Mouse (Mus musculus): ENCODE results near the gene Mrnip.
"Not testable (repeated sequence)": the region's sequence is repeated elsewhere in the genome, so short reads cannot be mapped to it uniquely, and the experiment has no call there.

Mrnip gene

DNA sequence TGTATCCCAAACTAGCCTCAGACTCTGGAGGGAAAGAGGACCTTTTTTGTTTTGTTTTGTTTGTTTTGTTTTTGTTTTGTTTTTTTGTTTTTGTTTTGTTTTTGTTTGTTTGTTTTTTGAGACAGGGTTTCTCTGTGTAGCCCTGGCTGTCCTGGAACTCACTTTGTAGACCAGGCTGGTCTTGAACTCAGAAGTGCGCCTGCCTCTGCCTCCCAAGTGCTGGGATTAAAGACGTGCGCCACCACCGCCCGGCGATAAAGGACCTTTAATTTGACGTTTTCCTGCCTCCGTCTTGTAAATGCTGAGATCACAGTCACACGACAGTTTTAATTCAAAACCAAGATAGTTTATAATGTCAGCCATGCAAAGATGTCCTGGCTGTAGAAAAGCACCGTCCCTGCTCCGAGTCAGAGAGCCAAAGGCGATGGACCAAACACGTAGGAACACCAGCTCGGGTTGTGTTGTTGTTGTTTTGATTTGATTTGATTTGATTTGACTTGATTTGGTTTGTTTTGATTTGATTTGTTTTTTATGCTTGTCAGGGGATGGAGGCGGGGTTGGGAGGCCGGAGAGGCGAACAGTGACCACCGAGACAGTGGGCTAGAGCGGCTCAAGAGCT, at the start of gene Mrnip:
Gene Mrnip (plus strand): TSS at position 334 of the 619 bp plus-strand sequence.
- DNase-seq (ENCODE audit: low read depth, low spot score) = not testable (repeated sequence)

DNA sequence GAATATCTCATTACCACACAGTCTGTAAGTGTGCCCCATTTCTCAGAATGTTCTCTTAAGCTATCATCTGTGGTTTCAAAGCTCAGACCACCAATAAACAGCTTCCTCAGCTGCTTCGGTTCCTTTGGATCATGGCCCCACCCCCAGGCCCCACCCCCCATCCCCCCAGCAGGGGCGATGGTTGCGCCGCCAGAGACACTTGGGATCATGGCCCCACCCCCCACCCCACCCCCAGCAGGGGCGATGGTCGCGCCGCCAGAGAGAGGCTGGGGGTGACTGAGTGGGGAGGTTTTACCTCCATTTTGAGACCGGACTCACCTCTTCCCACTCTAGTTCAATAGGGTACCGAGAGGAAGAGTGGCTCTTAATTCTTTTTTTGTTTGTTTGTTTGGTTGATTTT, 46.5 kb upstream of the Mrnip start:
- DNase-seq (ENCODE audit: low read depth, low spot score) = peak; percentile 57

DNA sequence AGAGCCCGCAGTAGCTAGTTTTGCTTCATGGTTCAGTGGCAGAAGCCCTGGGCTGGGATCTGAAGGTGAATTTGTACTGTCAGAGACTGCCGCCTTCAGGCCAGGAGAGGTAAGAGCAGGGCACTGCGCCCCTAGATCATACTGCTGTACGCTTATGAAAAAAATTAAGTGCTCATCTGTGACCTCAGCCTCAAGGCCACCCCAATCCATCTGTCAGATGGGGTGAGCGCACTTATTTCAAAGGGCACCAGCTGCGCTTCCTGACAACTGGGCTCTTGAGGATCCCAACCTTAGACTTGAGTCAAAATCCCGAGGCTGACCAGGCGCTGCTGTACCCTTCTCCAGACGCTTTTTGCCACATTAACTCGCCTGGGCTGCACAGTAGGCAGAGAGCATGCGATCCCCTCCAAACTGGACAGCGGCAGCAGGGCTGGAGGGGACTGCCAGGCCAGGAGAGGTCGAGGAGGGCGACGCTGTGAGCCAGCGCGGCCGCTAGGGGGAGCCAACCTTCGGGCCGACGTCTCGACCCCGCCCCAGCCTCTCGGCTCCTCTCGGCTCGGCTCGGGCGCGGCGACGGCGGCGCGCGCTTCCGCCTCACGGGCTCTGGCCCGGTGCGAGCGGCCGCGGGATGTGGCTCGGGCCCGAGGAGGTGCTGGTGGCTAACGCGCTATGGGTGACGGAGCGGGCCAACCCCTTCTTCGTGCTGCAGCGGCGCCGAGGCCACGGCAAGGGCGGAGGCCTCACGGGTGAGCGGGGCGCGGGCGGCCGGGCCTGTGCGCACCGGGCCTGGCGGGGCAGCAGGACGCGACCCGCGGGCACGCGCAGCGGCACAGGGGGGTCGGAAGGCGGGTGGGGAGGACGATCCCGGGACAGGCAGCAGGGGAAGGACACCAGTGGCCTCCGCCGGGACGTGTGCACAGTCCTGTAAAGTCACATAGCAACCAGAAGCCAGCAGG, 43.2 kb upstream of the Mrnip start, which contains the start of gene Tbc1d9b:
Gene Tbc1d9b (plus strand): TSS at position 586 of the 956 bp plus-strand sequence.
- DNase-seq (ENCODE audit: low read depth, low spot score) = peak; percentile 86

DNA sequence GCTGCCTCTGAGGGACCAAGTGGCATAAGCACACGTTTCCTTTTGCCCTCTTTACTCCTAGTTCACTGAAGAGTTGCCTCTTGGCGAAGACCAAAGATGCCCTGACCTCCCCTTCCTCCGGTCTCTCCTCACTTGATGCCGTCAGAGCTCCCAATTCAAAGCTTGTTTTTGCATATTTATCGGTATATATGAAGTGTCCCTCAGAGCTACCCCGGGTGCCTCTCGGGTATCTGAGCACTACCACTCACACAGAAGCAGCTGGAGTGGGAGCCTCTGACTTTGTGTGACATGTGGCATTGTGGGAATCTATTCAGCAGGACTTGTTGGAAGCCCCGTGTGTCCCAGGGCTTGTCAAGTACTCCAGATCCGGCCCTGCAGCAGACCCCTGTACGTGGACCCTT, 42.4 kb upstream of the Mrnip start:
- DNase-seq (ENCODE audit: low read depth, low spot score) = peak; percentile 13

DNA sequence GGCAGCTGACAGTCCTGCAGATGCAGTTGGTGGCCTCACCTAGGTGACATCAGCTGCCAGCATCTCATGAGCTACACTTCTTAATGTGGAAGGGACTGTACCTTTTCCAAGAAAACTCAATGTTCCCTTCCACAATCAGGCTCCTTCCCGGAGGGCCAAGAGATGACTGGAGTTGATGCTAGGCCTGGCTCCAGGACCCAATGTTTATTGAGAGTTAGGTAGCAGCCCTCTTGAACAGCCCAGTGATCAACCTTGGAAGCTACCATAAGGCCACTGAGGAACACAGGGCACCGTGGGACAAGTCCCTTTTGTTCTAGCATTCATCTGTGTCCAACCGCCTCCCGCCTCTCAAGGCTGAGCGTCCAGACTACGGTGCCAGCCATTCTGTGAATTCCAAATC, 42.0 kb upstream of the Mrnip start:
- no peak for DNase-seq (ENCODE audit: low read depth, low spot score)

DNA sequence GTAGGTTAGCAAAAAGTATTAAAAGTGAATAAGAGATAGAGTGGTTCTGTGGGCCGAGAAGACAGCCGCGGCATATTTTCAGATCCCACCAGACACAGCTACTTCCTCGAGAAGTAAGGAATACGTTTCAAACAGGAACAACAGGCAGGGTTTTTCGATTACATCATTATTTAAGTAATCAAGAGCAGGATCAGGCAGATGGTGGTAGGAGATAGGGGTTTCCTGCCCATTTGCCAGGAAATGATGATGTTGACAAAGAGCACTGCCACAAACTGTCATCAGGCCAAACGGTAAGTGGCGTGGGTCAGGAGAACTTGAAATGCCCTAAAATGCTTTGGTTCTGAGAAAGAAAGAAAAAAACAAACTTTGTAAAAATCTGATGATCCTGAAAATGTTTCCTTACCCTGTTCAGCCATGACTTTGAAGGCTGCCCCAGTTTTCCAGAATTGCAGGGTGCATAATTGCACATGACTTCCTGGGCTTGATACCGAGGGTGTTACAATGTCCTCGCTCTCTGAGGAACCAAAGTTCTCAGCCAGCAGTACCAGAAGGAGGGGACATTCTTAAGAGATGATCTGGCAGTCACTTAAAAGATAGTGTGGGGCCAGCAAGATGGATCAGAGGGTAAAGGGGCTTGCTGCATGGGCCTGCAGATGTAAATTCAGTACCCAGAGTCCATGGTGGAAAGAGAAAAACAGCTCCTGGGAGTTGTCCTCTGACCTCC, 39.9 kb upstream of the Mrnip start:
- no peak for DNase-seq (ENCODE audit: low read depth, low spot score)

DNA sequence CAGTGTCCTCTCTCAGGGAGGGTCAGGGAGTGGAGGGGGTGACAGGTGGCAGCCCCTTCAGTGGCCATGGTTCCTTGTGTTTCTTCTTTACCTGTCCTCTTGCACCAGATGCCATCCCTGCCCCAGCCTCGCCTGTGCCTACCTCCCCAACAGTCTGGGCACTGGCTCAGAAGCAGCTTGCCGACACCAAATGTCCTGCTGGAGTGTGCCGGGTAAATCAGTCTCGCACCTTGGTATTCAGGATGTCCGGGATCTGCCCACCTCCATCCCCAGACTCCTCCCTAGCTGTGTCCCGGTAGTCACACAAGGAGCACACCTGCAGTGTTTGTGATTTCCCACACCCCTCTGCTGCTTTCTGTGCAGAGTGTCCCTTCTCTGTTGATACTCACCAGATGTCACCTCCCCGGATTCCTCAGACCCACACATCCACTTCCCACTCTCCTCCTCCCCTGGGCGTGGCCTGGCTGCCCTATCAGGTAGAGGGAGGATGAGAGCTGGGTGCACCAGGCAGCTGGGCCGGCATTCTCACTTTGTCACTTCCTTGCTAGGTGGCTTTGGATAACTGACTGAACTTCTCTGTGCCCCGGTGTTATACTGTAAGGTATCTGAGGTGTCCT, 35.9 kb upstream of the Mrnip start:
- peak; percentile 31 for DNase-seq (ENCODE audit: low read depth, low spot score)

DNA sequence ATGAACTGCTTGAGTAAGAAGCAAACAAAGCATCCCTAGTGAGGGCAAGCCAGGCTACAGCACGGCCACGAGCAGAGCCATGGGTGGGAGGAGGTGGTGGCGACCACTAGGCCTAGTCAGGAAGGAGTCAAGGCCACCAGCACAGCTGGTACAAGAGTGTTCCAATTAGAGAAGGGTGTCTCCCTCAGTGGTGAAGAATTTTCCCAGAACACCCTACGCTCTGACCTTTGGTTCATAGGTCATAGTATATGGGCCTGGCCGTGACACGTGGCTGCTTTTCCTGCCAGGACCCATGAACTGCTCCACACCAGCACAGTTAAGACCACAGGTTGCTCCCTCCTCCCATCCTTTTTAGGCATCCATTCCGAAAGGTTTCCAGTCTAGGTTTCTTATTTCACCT, 34.7 kb upstream of the Mrnip start:
- DNase-seq (ENCODE audit: low read depth, low spot score) = peak; percentile 85

DNA sequence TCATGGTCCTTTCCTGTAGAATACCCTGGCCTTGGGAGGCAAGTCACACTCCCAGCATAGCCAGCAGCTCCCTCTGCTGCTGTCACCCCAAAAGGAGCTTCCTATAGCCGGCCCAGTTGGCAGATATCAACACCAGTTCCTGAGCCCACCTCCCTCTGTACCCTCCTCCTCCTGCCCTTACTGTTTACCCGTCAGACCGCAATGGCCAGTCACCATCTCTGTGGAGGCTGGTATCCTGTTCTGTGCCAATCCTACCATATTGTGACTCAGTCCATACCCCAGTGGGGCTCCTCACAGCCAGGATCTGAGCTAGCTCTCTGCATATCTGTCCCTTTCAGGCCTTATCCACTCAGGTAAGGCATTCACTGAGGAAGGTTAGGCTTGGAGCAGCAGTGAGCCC, 28.7 kb upstream of the Mrnip start:
- DNase-seq (ENCODE audit: low read depth, low spot score) = no peak

DNA sequence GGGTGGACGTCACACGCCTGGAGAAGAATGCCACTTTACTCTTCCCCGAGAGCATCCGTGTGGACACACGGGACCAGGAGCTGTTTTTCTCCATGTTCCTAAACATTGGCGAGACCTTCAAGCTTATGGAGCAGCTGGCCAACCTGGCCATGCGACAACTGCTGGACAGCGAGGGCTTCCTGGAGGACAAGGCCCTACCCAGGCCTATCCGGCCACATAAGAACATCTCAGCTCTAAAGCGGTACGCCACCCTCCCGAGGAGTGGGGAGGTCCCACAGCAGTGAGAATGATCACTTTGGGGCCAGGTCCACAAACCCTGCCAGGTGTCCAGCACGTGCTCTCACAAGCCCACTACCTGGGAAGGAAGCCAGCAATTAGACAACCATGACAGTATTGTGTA, 28.1 kb upstream of the Mrnip start:
- DNase-seq (ENCODE audit: low read depth, low spot score) = no peak

DNA sequence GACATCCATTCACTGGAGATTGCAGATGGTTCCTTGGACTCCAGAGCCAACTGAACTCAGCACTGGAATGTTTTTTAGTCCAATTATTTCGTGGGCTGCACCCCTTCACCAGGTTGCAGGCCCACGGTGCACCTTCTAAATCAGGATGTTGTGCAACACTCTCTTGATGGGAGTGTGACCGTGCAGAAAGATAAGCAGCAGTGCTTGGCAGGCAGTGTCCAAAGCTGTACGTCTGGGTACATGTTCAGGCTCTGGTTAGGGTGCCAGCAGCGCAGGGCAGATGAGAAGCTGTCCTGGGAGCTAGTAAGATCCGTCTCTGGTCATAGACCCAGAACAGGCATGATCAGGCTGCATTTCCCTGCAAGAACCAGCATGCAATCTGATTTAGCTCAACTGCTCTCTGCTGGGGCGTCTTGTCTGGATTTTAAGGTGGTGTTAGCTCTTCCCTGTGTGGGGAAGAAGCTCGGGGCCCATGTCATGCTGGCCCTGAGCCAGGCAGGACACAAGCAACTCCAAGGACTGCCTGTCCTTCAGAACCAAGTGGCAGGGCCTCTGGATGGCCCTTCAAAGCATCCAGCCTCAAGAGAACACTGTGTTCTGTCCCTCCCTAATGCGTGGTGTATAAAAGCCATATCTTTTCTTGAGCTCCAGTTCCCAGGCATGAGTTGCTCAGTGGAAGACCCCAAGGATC, 26.8 kb upstream of the Mrnip start:
- no peak for DNase-seq (ENCODE audit: low read depth, low spot score)

DNA sequence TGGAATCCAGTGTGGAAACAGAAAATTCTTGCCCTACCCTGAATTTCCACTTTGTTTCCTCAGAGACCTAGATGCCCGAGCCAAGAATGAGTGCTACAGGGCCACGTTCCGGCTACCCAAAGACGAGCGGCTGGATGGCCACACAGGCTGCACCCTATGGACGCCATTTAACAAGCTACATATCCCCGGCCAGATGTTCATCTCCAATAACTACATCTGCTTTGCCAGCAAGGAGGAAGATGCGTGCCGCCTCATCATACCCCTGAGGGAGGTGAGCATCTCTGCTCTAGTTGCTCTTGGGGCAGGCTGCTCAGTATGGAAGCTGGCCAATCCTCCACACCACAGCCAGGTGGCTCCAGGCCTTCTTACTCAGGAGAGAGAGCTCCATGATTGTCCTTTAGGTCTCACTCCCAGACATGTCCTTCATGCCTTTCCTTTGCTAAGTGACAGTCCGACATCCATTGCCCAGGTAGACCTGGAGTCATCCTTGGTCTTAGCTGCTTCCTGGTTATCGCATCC, 26.2 kb upstream of the Mrnip start:
- no peak for DNase-seq (ENCODE audit: low read depth, low spot score)

DNA sequence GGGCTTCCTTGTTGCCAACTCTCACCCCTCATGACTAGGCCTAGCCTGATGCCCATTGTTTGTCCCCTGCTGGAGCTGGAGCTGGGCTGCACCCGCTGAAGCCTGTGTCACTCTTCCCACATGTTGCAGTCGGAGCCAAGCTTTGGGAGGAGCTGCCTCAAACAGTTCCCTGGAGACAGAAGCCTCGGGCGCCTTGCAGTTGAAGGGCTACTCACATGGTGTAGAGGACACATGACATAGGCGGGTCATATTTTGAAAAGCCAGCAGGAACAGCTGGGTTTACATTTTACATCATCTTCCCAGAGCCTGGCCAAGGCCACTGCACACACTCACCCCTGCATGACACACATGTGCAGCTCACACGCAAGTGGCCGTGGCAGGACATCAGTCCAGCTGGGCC, 25.0 kb upstream of the Mrnip start:
- no peak for DNase-seq (ENCODE audit: low read depth, low spot score)

DNA sequence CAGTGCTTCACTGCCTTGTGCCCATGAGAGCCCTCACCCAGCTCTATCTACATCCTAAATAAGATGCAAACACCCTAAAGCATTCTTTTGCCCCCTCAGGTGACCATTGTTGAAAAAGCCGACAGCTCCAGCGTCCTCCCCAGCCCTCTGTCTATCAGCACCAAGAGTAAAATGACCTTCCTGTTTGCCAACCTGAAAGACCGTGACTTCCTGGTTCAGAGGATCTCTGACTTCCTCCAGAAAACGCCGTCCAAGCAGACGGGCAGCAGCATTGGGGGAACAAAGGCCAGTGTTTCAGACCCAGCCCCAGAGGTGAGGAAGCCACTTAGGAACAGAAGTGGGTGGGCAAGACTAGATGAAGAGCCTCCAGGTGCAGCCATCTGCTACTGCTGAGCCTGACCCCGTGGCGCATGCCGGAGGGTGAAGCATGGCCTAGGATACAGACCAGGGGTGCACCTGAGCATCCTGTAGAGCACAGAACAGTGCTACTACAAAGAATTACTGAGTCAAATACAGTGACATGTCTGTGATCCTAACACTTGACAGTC, 24.6 kb upstream of the Mrnip start:
- no peak for DNase-seq (ENCODE audit: low read depth, low spot score)

DNA sequence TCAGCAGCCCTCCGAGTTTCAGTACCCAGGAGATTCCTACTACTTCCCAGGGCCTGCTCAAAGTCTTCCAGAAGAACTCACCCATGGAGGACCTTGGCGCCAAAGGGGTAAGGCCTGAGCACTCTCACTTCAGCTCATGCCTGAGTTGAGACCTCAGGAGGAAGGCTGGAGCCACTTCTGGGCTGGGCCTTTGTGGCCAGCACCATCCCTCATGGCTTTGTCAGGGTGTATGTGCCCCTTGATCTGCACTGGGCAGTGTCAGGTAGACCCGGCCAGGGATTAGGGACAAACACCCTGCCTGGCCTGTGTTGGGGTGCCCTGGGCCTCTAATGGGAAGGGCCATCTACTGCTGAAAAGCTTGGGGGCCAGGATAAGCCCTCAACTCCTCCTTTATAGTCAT, 22.9 kb upstream of the Mrnip start:
- no peak for DNase-seq (ENCODE audit: low read depth, low spot score)

DNA sequence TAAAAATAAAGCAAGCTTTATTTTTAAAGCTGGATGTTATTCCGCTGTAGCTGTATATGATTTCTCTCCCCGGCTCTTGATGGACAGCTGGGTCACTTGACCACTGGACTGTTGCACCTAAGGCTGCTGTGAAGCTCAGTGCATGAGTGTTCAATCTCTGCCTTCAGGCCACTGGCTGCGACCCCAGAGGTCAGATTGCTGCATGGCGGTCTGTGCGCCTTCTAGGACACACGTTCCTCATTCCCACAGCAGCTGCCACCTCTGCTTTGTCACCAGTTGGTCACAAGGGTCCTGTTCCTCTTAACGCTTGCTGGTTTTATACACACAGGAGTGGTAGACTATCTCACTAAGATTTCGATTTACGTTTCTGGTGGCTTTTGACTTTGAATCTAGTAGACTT, 20.1 kb upstream of the Mrnip start:
- no peak for DNase-seq (ENCODE audit: low read depth, low spot score)

DNA sequence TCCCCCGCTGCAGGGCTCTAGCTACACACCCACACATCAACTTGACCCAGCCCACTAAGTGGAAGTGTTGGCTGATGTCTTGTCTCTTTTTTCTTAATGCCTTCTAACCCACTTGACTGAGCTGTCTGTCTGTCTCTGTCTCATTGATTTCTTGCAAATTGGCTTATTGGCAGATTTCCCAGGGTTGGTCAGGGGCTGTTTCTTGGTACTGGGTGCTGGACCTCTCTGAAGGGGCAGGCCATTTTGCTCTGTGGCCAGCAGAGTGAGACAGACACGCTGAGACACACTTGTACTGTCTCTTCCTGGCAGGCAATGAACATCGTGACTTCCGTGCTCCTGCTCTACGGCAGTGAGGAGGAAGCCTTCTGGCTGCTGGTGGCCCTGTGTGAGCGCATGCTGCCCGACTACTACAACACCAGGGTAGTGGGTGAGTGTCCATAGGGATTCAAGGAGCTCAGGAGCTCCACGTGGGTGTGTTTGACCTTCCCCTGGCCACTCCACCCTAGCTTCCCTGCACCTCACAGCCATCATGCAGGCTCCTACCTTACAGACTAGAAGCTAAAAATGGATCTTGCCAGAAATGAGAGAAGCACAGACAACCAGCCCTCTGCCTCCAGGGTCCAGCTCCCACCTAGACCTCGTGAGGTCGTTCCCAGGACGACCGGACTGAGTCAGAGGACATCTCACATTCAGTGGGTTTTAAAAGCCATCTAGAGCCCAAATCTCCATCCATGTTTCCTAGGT, 19.3 kb upstream of the Mrnip start:
- DNase-seq (ENCODE audit: low read depth, low spot score) = no peak

DNA sequence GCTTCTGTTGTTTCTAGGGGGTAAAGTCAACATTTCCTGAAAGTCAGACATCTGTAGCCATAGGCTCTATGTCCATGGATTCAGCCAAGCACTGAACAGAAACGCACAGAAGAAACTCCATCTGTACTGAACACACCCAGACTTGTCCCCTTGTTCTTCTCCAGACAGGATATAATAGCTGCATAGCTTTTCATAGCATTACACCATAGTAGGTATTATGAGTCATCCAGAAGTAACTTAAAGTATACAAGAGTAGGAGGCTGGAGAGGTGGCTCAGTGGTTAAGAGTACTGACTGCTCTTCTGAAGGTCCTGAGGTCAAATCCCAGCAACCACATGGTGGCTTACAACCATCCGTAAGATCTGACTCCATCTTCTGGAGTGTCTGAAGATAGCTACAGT, 18.5 kb upstream of the Mrnip start:
- DNase-seq (ENCODE audit: low read depth, low spot score) = no peak

DNA sequence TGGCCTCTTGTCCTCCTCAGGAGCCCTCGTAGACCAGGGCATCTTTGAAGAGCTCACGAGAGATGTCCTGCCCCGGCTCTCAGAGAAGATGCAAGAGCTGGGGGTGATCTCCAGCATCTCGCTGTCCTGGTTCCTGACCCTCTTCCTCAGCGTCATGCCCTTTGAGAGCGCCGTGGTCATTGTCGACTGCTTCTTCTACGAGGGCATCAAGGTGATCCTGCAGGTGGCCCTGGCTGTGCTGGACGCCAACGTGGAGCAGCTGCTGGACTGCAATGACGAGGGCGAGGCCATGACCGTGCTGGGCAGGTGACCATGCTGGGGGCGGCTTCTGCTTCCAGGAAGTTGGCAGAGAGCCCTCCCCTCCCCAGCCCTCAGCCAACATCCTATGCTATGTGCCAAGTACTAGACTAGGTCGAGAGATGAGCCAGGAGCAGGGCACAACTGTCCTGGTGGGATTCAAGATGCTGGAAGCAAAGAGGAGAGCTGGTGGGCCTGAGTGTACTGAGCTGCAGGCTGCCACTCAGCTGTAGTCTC, 17.5 kb upstream of the Mrnip start:
- no peak for DNase-seq (ENCODE audit: low read depth, low spot score)

DNA sequence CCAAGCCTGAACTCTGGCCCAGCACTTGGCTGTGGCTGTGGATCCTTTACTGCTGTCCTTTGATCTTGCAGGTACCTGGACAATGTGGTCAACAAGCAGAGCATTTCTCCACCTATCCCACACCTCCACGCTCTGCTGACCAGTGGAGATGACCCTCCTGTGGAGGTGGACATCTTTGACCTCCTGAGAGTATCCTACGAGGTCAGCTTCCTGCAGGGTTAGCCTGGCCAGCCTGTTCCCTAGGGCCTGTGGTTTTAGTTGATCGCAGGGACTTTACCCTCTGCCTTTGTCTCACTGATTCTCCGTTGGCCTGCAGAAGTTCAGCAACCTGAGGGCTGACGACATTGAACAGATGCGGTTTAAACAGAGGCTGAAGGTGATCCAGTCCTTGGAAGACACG, 15.9 kb upstream of the Mrnip start:
- no peak for DNase-seq (ENCODE audit: low read depth, low spot score)

Data from ES-CJ7 (cell line).